Mouse (Mus musculus) left cerebral cortex, postnatal 10 days (tissue): Measurements from ENCODE around the gene Cct4. TPM values are rescaled to one million over a fixed set of nuclear protein-coding genes. Genes with fewer than 3 reads are reported as not detected.

Experiments
- DNase-seq, 2 experiments: peaks; one replicate each; pipeline ENCODE4 v3.0.0; 2021 to 2022; ENCODE audit warnings: low spot score in 2 of 2, mixed read lengths in 1 of 2; ENCODE audit errors: extremely low spot score in 1 of 2
- intact Hi-C: fragments of 180-260 bp; cut with DNase I; formaldehyde crosslinking; loops from one replicate; pipeline ENCODE4 v1.15.1; 2025
- total RNA-seq, 2 experiments: library from RNA; stranded (reverse); gene quantifications; 2 replicates each; pipeline ENCODE4 v1.2.3; 2021

Gene Cct4
- total RNA-seq, 2 experiments from 2014 or later: 129 to 131 TPM

GRCm38 (mm10) chr11:23013580-23014294 is 23.4 kb downstream of the Cct4 start:
- DNase-seq: no peak
- intact Hi-C loops: loop anchor here (10.0 kb wide), 1 partner anchor 111 kb away; no protein-coding TSS in a partner anchor

- no peak for DNase-seq
- intact Hi-C loops: loop anchor here (10.0 kb wide), 1 partner anchor 110 kb away; no protein-coding TSS in a partner anchor
Observed at GRCm38 (mm10) chr11:23014996-23015395, 24.7 kb downstream of the Cct4 start.

- intact Hi-C loops: loop anchor here (10.0 kb wide), 1 partner anchor 107 kb away; no protein-coding TSS in a partner anchor
- DNase-seq: no peak
Observed at GRCm38 (mm10) chr11:23017943-23018342, 27.6 kb downstream of the Cct4 start.

- no peak for DNase-seq
- intact Hi-C loops: no loop called here
Observed at GRCm38 (mm10) chr11:23020116-23020770, 29.9 kb downstream of the Cct4 start.

- intact Hi-C loops: no loop called here
- DNase-seq: no peak
Observed at GRCm38 (mm10) chr11:23020841-23021240, 30.5 kb downstream of the Cct4 start.

GRCm38 (mm10) chr11:23023155-23023554 is 32.8 kb downstream of the Cct4 start:
- intact Hi-C loops: no loop called here
- no peak for DNase-seq

GRCm38 (mm10) chr11:23024169-23024568 is 33.9 kb downstream of the Cct4 start:
- no peak for DNase-seq
- intact Hi-C loops: no loop called here

GRCm38 (mm10) chr11:23028957-23029356 is 38.6 kb downstream of the Cct4 start:
- DNase-seq: no peak
- intact Hi-C loops: no loop called here

- no peak for DNase-seq
- intact Hi-C loops: no loop called here
Observed at GRCm38 (mm10) chr11:23029399-23029798, 39.1 kb downstream of the Cct4 start.

- intact Hi-C loops: no loop called here
- no peak for DNase-seq
Observed at GRCm38 (mm10) chr11:23047252-23047651, 56.9 kb downstream of the Cct4 start.

- intact Hi-C loops: no loop called here
- DNase-seq: no peak
Observed at GRCm38 (mm10) chr11:23047663-23048582, 57.6 kb downstream of the Cct4 start.

GRCm38 (mm10) chr11:23049642-23050041 is 59.3 kb downstream of the Cct4 start:
- intact Hi-C loops: no loop called here
- DNase-seq: no peak

GRCm38 (mm10) chr11:23052353-23052752 is 62.0 kb downstream of the Cct4 start:
- DNase-seq: no peak
- intact Hi-C loops: no loop called here

Other genes starting within 250 kb of the Cct4 start
- 10 to 100 TPM in 1 of 2 experiments, 1 to 10 TPM in 1; 8.1 to 16.0 TPM for gene B3gnt2, start 129.6 kb upstream of the Cct4 start, total RNA-seq
- gene Zrsr1, start 18.5 kb upstream of the Cct4 start, total RNA-seq: 10 to 100 TPM; 46.9 to 50.4 TPM
- gene Gm28048, start 8.4 kb upstream of the Cct4 start, total RNA-seq: 1 to 10 TPM; 6.9 to 7.5 TPM
- gene Commd1, start 8.1 kb upstream of the Cct4 start, total RNA-seq: 10 to 100 TPM; 52.0 to 52.3 TPM
- gene Fam161a, start 17.0 kb downstream of the Cct4 start, total RNA-seq: 1 to 10 TPM; 3.1 to 3.7 TPM